Mouse (Mus musculus): ENCODE measurements around the gene Prss2. TPM values are rescaled to one million over a fixed set of nuclear protein-coding genes. Genes with fewer than 3 reads are reported as not detected.
"Not testable (repeated sequence)": the region's sequence is repeated elsewhere in the genome, so short reads cannot be mapped to it uniquely, and the experiment has no call there.

The Prss2 gene
- polyA plus RNA-seq, 1 experiment = not detected

GRCm38 (mm10) chr6:41532181-41532580, 10.6 kb downstream of the Prss2 start:
- no peak for DNase-seq
- TF ChIP-seq CTCF (conservative IDR thresholded peaks at IDR 0.05; ENCODE audit: insufficient read depth, insufficient read length, low read depth, low read length) (no peak), POLR2A (IDR thresholded peaks at IDR 0.05; ENCODE audit: low read depth, low read length) (no peak)
- H3K4me1 ChIP-seq (ENCODE audit: control insufficient read depth, insufficient read depth, low read length) = no peaks in the 10 kb centered on the region
- WGBS = 72% methylated on average over 4 of the region's 4 CpGs
- H3K36me3 ChIP-seq (ENCODE audit: control insufficient read depth, insufficient read depth, low read length) = no peaks in the 10 kb centered on the region
- no peak overlapping the region for H3K4me3 ChIP-seq (ENCODE audit: insufficient read depth, low read depth, low read length)
- H3K27ac ChIP-seq (ENCODE audit: insufficient read depth, low read depth, low read length) = no peak overlapping the region
- H3K27me3 ChIP-seq (replicated peaks; ENCODE audit: control insufficient read depth, insufficient read depth, low read length) = no peaks in the 10 kb centered on the region

- WGBS = 77% methylated on average over 8 of the region's 8 CpGs
- no peaks in the 10 kb centered on the region for H3K27me3 ChIP-seq (replicated peaks; ENCODE audit: control insufficient read depth, insufficient read depth, low read length)
- no peak overlapping the region for H3K27ac ChIP-seq (ENCODE audit: insufficient read depth, low read depth, low read length)
- TF ChIP-seq POLR2A (IDR thresholded peaks at IDR 0.05; ENCODE audit: low read depth, low read length) (no peak), CTCF (conservative IDR thresholded peaks at IDR 0.05; ENCODE audit: insufficient read depth, insufficient read length, low read depth, low read length) (no peak)
- H3K4me3 ChIP-seq (ENCODE audit: insufficient read depth, low read depth, low read length) = no peak overlapping the region
- no peaks in the 10 kb centered on the region for H3K36me3 ChIP-seq (ENCODE audit: control insufficient read depth, insufficient read depth, low read length)
- DNase-seq = no peak
- H3K4me1 ChIP-seq (ENCODE audit: control insufficient read depth, insufficient read depth, low read length) = no peaks in the 10 kb centered on the region
Observed at GRCm38 (mm10) chr6:41532687-41533284, 11.2 kb downstream of the Prss2 start.

GRCm38 (mm10) chr6:41537376-41537775, 15.8 kb downstream of the Prss2 start:
- TF ChIP-seq CTCF (conservative IDR thresholded peaks at IDR 0.05; ENCODE audit: insufficient read depth, insufficient read length, low read depth, low read length) (no peak), POLR2A (IDR thresholded peaks at IDR 0.05; ENCODE audit: low read depth, low read length) (no peak)
- WGBS = 88% methylated on average over 1 of the region's 1 CpGs
- Histone ChIP-seq H3K36me3 (ENCODE audit: control insufficient read depth, insufficient read depth, low read length) (no peaks in the 10 kb centered on the region), H3K27ac (ENCODE audit: insufficient read depth, low read depth, low read length) (no peak overlapping the region), H3K27me3 (replicated peaks; ENCODE audit: control insufficient read depth, insufficient read depth, low read length) (no peaks in the 10 kb centered on the region), H3K4me3 (ENCODE audit: insufficient read depth, low read depth, low read length) (no peak overlapping the region), H3K4me1 (ENCODE audit: control insufficient read depth, insufficient read depth, low read length) (no peaks in the 10 kb centered on the region)
- DNase-seq = no peak

GRCm38 (mm10) chr6:41538296-41538695, 16.7 kb downstream of the Prss2 start:
- H3K4me3 ChIP-seq (ENCODE audit: insufficient read depth, low read depth, low read length); DNase-seq; H3K27me3 ChIP-seq (replicated peaks; ENCODE audit: control insufficient read depth, insufficient read depth, low read length); H3K36me3 ChIP-seq (ENCODE audit: control insufficient read depth, insufficient read depth, low read length); H3K4me1 ChIP-seq (ENCODE audit: control insufficient read depth, insufficient read depth, low read length); H3K27ac ChIP-seq (ENCODE audit: insufficient read depth, low read depth, low read length): not testable (repeated sequence)
- WGBS = 85% methylated on average over 6 of the region's 8 CpGs

GRCm38 (mm10) chr6:41540746-41541145, 19.2 kb downstream of the Prss2 start:
- no peak for TF ChIP-seq POLR2A (IDR thresholded peaks at IDR 0.05; ENCODE audit: low read depth, low read length)
- TF ChIP-seq CTCF (conservative IDR thresholded peaks at IDR 0.05; ENCODE audit: insufficient read depth, insufficient read length, low read depth, low read length) = no peak
- Histone ChIP-seq H3K27ac (ENCODE audit: insufficient read depth, low read depth, low read length) (no peak overlapping the region), H3K27me3 (replicated peaks; ENCODE audit: control insufficient read depth, insufficient read depth, low read length) (no peaks in the 10 kb centered on the region), H3K4me3 (ENCODE audit: insufficient read depth, low read depth, low read length) (no peak overlapping the region), H3K36me3 (ENCODE audit: control insufficient read depth, insufficient read depth, low read length) (no peaks in the 10 kb centered on the region), H3K4me1 (ENCODE audit: control insufficient read depth, insufficient read depth, low read length) (no peaks in the 10 kb centered on the region)
- DNase-seq = no peak

GRCm38 (mm10) chr6:41541746-41542145, 20.2 kb downstream of the Prss2 start:
- no peak overlapping the region for H3K27ac ChIP-seq (ENCODE audit: insufficient read depth, low read depth, low read length)
- 88% methylated on average over 1 of the region's 1 CpGs for WGBS
- TF ChIP-seq POLR2A (IDR thresholded peaks at IDR 0.05; ENCODE audit: low read depth, low read length) (no peak), CTCF (conservative IDR thresholded peaks at IDR 0.05; ENCODE audit: insufficient read depth, insufficient read length, low read depth, low read length) (no peak)
- no peaks in the 10 kb centered on the region for H3K36me3 ChIP-seq (ENCODE audit: control insufficient read depth, insufficient read depth, low read length)
- H3K27me3 ChIP-seq (replicated peaks; ENCODE audit: control insufficient read depth, insufficient read depth, low read length) = no peaks in the 10 kb centered on the region
- no peak for DNase-seq
- H3K4me1 ChIP-seq (ENCODE audit: control insufficient read depth, insufficient read depth, low read length) = no peaks in the 10 kb centered on the region
- no peak overlapping the region for H3K4me3 ChIP-seq (ENCODE audit: insufficient read depth, low read depth, low read length)

GRCm38 (mm10) chr6:41542983-41543382, 21.4 kb downstream of the Prss2 start:
- DNase-seq = no peak
- H3K4me1 ChIP-seq (ENCODE audit: control insufficient read depth, insufficient read depth, low read length) = no peaks in the 10 kb centered on the region
- 21% methylated on average over 3 of the region's 3 CpGs for WGBS
- no peak overlapping the region for H3K27ac ChIP-seq (ENCODE audit: insufficient read depth, low read depth, low read length)
- H3K4me3 ChIP-seq (ENCODE audit: insufficient read depth, low read depth, low read length) = no peak overlapping the region
- no peaks in the 10 kb centered on the region for H3K36me3 ChIP-seq (ENCODE audit: control insufficient read depth, insufficient read depth, low read length)
- H3K27me3 ChIP-seq (replicated peaks; ENCODE audit: control insufficient read depth, insufficient read depth, low read length) = no peaks in the 10 kb centered on the region
- TF ChIP-seq CTCF (conservative IDR thresholded peaks at IDR 0.05; ENCODE audit: insufficient read depth, insufficient read length, low read depth, low read length) (no peak), POLR2A (IDR thresholded peaks at IDR 0.05; ENCODE audit: low read depth, low read length) (no peak)
